Mouse (Mus musculus): ENCODE data around the gene Sik3.

Gene Sik3

GRCm38 (mm10) chr9:46155026-46155425 lies 142.4 kb downstream of the Sik3 start:
- peak; percentile 83 for DNase-seq

- DNase-seq: peak; percentile 34
Measured at GRCm38 (mm10) chr9:46155818-46156217, 143.2 kb downstream of the Sik3 start.

- peak; percentile 86 for DNase-seq
Measured at GRCm38 (mm10) chr9:46156711-46157110, 144.1 kb downstream of the Sik3 start.

- no peak for DNase-seq
Measured at GRCm38 (mm10) chr9:46158273-46158813, 145.7 kb downstream of the Sik3 start.

GRCm38 (mm10) chr9:46163430-46163829 lies 150.8 kb downstream of the Sik3 start:
- DNase-seq: peak; percentile 96

GRCm38 (mm10) chr9:46168802-46169201 lies 156.2 kb downstream of the Sik3 start:
- no peak for DNase-seq

- peak; percentile 74 for DNase-seq
Measured at GRCm38 (mm10) chr9:46172251-46172650, 159.6 kb downstream of the Sik3 start.

GRCm38 (mm10) chr9:46172953-46173352 lies 160.3 kb downstream of the Sik3 start:
- no peak for DNase-seq

GRCm38 (mm10) chr9:46173919-46174318 lies 161.3 kb downstream of the Sik3 start:
- DNase-seq: peak; percentile 78

GRCm38 (mm10) chr9:46174770-46175294 lies 162.2 kb downstream of the Sik3 start:
- DNase-seq: no peak

- DNase-seq: peak; percentile 94
Measured at GRCm38 (mm10) chr9:46175300-46175699, 162.7 kb downstream of the Sik3 start.

GRCm38 (mm10) chr9:46175938-46176375 lies 163.3 kb downstream of the Sik3 start:
- no peak for DNase-seq

- DNase-seq: no peak
Measured at GRCm38 (mm10) chr9:46176613-46177012, 164.0 kb downstream of the Sik3 start.

GRCm38 (mm10) chr9:46178595-46178994 lies 166.0 kb downstream of the Sik3 start:
- no peak for DNase-seq

- DNase-seq: no peak
Measured at GRCm38 (mm10) chr9:46181297-46181696, 168.7 kb downstream of the Sik3 start.

- peak; percentile 91 for DNase-seq
Measured at GRCm38 (mm10) chr9:46184542-46184941, 171.9 kb downstream of the Sik3 start.

- no peak for DNase-seq
Measured at GRCm38 (mm10) chr9:46185191-46185590, 172.6 kb downstream of the Sik3 start.

GRCm38 (mm10) chr9:46186387-46186786 lies 173.8 kb downstream of the Sik3 start:
- no peak for DNase-seq

GRCm38 (mm10) chr9:46188370-46188769 lies 175.8 kb downstream of the Sik3 start:
- no peak for DNase-seq

- DNase-seq: no peak
Measured at GRCm38 (mm10) chr9:46188956-46189355, 176.3 kb downstream of the Sik3 start.

- DNase-seq: no peak
Measured at GRCm38 (mm10) chr9:46189381-46189780, 176.8 kb downstream of the Sik3 start.

- peak; percentile 91 for DNase-seq
Measured at GRCm38 (mm10) chr9:46191234-46191633, 178.6 kb downstream of the Sik3 start.

- DNase-seq: no peak
Measured at GRCm38 (mm10) chr9:46191644-46192043, 179.0 kb downstream of the Sik3 start.

GRCm38 (mm10) chr9:46192642-46193041 lies 180.0 kb downstream of the Sik3 start:
- DNase-seq: no peak

- peak; percentile 87 for DNase-seq
Measured at GRCm38 (mm10) chr9:46194809-46195208, 182.2 kb downstream of the Sik3 start.

Measured in heart, adult 11 months (tissue).